10 mouse cellular contexts compared by ENCODE assay signal in genomic region chr8:34600880-34601279, GRCm38 (mm10).
DNase-seq lines count a peak whose midpoint lies in the region; ATAC-seq and TF ChIP-seq lines count a peak whose summit lies in the region.
"Had no signal": no experiment of that assay in that cellular context is flagged by ENCODE, and none has a peak within 500 bp of the region (broad histone marks: within the 10 kb centered on the region; RNA-seq: fewer than 3 reads in every experiment).

No protein-coding gene starts in this region.

- no peaks in the 10 kb centered on the region for H3K36me3 ChIP-seq in hindbrain, postnatal 0 days (ENCODE audit: insufficient read depth, low read length)
- H3K36me3 ChIP-seq in hindbrain, embryonic 11.5 days (ENCODE audit: control insufficient read depth, insufficient read depth, low read length) = no peaks in the 10 kb centered on the region
- no peaks in the 10 kb centered on the region for H3K36me3 ChIP-seq in intestine, embryonic 16.5 days (ENCODE audit: control insufficient read depth, insufficient read depth, low read length)
- H3K36me3 ChIP-seq: midbrain, embryonic 13.5 days had no signal

- no peaks in the 10 kb centered on the region for H3K9me3 ChIP-seq in hindbrain, postnatal 0 days (ENCODE audit: low read length)
- no peaks in the 10 kb centered on the region for H3K9me3 ChIP-seq in hindbrain, embryonic 11.5 days (ENCODE audit: control insufficient read depth, low read length)
- H3K9me3 ChIP-seq in intestine, embryonic 16.5 days (ENCODE audit: control insufficient read depth, low read length) = no peaks in the 10 kb centered on the region
- H3K9me3 ChIP-seq: midbrain, embryonic 13.5 days had no signal

- no peak overlapping the region for H3K4me3 ChIP-seq in hindbrain, postnatal 0 days (ENCODE audit: low read length)
- H3K4me3 ChIP-seq in hindbrain, embryonic 11.5 days (ENCODE audit: low read depth, low read length) = no peak overlapping the region
- H3K4me3 ChIP-seq in intestine, embryonic 16.5 days (ENCODE audit: low read length) = no peak overlapping the region
- H3K4me3 ChIP-seq: midbrain, embryonic 13.5 days had no signal

- H3K9ac ChIP-seq in hindbrain, postnatal 0 days (replicated peaks; ENCODE audit: low read length) = no peak overlapping the region
- no peak overlapping the region for H3K9ac ChIP-seq in hindbrain, embryonic 11.5 days (ENCODE audit: low read depth, low read length)
- no peak overlapping the region for H3K9ac ChIP-seq in intestine, embryonic 16.5 days (ENCODE audit: low read depth, low read length)
- H3K9ac ChIP-seq: midbrain, embryonic 13.5 days had no signal

- TF ChIP-seq CTCF in hindbrain, postnatal 0 days (IDR thresholded peaks at IDR 0.05; ENCODE audit: low read depth) = no peak

- no peak overlapping the region for H3K27ac ChIP-seq in hindbrain, postnatal 0 days
- H3K27ac ChIP-seq in hindbrain, embryonic 11.5 days (ENCODE audit: low read depth, low read length) = no peak overlapping the region
- no peak overlapping the region for H3K27ac ChIP-seq in intestine, embryonic 16.5 days (ENCODE audit: low read length)
- H3K27ac ChIP-seq: midbrain, embryonic 13.5 days had no signal

- whole genome bisulfite sequencing in hindbrain, postnatal 0 days = 49% methylated on average over 5 of the region's 5 CpGs
- WGBS in hindbrain, embryonic 11.5 days = 71% methylated on average over 5 of the region's 5 CpGs
- 71% methylated on average over 5 of the region's 5 CpGs for WGBS in intestine, embryonic 16.5 days

- H3K4me1 ChIP-seq in hindbrain, postnatal 0 days (ENCODE audit: insufficient read depth, low read length) = no peaks in the 10 kb centered on the region
- no peaks in the 10 kb centered on the region for H3K4me1 ChIP-seq in hindbrain, embryonic 11.5 days (replicated peaks; ENCODE audit: control insufficient read depth, insufficient read depth, low read length)
- no peaks in the 10 kb centered on the region for H3K4me1 ChIP-seq in intestine, embryonic 16.5 days (ENCODE audit: control insufficient read depth, insufficient read depth, low read length)

- H3K4me2 ChIP-seq in hindbrain, postnatal 0 days (ENCODE audit: low read depth, low read length) = no peak overlapping the region
- no peak overlapping the region for H3K4me2 ChIP-seq in hindbrain, embryonic 11.5 days (replicated peaks; ENCODE audit: low read depth, low read length)
- no peak overlapping the region for H3K4me2 ChIP-seq in intestine, embryonic 16.5 days (ENCODE audit: low read depth, low read length)
- H3K4me2 ChIP-seq: midbrain, embryonic 13.5 days had no signal

- no peaks in the 10 kb centered on the region for H3K27me3 ChIP-seq in hindbrain, postnatal 0 days (ENCODE audit: insufficient read depth, low read length)
- H3K27me3 ChIP-seq in hindbrain, embryonic 11.5 days (ENCODE audit: control insufficient read depth, insufficient read depth, low read length) = no peaks in the 10 kb centered on the region
- H3K27me3 ChIP-seq in intestine, embryonic 16.5 days (replicated peaks; ENCODE audit: control insufficient read depth, insufficient read depth, low read length) = no peaks in the 10 kb centered on the region
- H3K27me3 ChIP-seq: midbrain, embryonic 13.5 days had no signal

- no peak for ATAC-seq in hindbrain, postnatal 0 days
- no peak for ATAC-seq in hindbrain, embryonic 11.5 days (ENCODE audit: low FRiP score)
- peak; percentile 96 for ATAC-seq in granulocyte monocyte progenitor cell, adult 5-6 weeks (replicated peaks; ENCODE audit: poor library complexity, severe bottlenecking)
- peak; percentile 97 for ATAC-seq in megakaryocyte progenitor cell, adult 5-6 weeks (replicated peaks; ENCODE audit: poor library complexity)
- no peak for ATAC-seq in intestine, embryonic 16.5 days
- ATAC-seq: midbrain, embryonic 13.5 days had no signal

- DNase-seq in hindbrain, postnatal 0 days (ENCODE audit: low spot score) = peak; percentile 27
- no peak for DNase-seq in hindbrain, embryonic 11.5 days (ENCODE audit: low spot score)
- DNase-seq in adipocyte (ENCODE audit: low spot score) = peak; percentile 96
- DNase-seq in frontal cortex, adult 2 months (ENCODE audit: extremely low spot score in 1 of 2, low spot score in 1 of 2) = no peak
- DNase-seq in embryo, embryonic 10 days (ENCODE audit: low spot score) = no peak
- DNase-seq: cerebellum, adult 8-10 months had no signal

Comparison
In these comparisons a context has a peak if more than half of its experiments do, and no peak if none do; other contexts are left out.
1. DNase-seq: peak in hindbrain, postnatal 0 days (single experiment) and adipocyte (single experiment); none in hindbrain, embryonic 11.5 days (single experiment), frontal cortex, adult 2 months (0 of 2) and embryo, embryonic 10 days (single experiment).
2. ATAC-seq: peak in granulocyte monocyte progenitor cell, adult 5-6 weeks (single experiment) and megakaryocyte progenitor cell, adult 5-6 weeks (single experiment); none in hindbrain, postnatal 0 days (single experiment), hindbrain, embryonic 11.5 days (single experiment) and intestine, embryonic 16.5 days (single experiment).